Mouse (Mus musculus) thymus, adult 2 months (tissue): ENCODE data around the gene Pank4. TPM values are rescaled to one million over a fixed set of nuclear protein-coding genes. Genes with fewer than 3 reads are reported as not detected.

ENCODE experiments used
- DNase-seq: peaks from one replicate; pipeline ENCODE4 v3.0.0; 2021
- H3K27ac ChIP-seq: fragments of 200-500 bp; 2 replicates; pipeline ENCODE4 v1.5.1; 2012; ENCODE audit warnings: low read length, control low read depth; ENCODE audit not compliant: control insufficient read depth, insufficient read depth
- H3K27me3 ChIP-seq: fragments of 200-500 bp; 2 replicates; pipeline ENCODE4 v1.6.1; 2012; ENCODE audit warnings: mild to moderate bottlenecking, low read length, moderate library complexity, mixed read lengths; ENCODE audit not compliant: control insufficient read depth, insufficient read depth
- H3K36me3 ChIP-seq: fragments of 200-500 bp; 2 replicates; pipeline ENCODE4 v1.6.1; 2012; ENCODE audit warnings: mild to moderate bottlenecking, low read length, moderate library complexity; ENCODE audit not compliant: control insufficient read depth, insufficient read depth
- H3K4me1 ChIP-seq: fragments of 200-500 bp; replicated peaks from 2 replicates; pipeline ENCODE4 v1.6.1; 2012; ENCODE audit warnings: low read length; ENCODE audit not compliant: control insufficient read depth, insufficient read depth
- H3K4me3 ChIP-seq: fragments of 200-500 bp; 2 replicates; pipeline ENCODE4 v1.5.1; 2012; ENCODE audit warnings: mild to moderate bottlenecking, low read length, control low read depth, moderate library complexity; ENCODE audit not compliant: control insufficient read depth, insufficient read depth
- CTCF ChIP-seq: fragments of 200-500 bp; IDR thresholded peaks from 2 replicates; pipeline ENCODE4 v1.5.1; 2012; ENCODE audit warnings: mild to moderate bottlenecking, control low read depth, low read length, moderate library complexity, borderline replicate concordance; ENCODE audit not compliant: control insufficient read depth, poor library complexity, insufficient read depth; ENCODE audit errors: extremely low read depth
- POLR2A ChIP-seq: fragments of 200-500 bp; IDR thresholded peaks from 2 replicates; pipeline ENCODE4 v1.6.1; 2012; ENCODE audit warnings: mild to moderate bottlenecking, low read length, control low read depth, moderate library complexity; ENCODE audit not compliant: control insufficient read depth, poor library complexity, insufficient read depth; ENCODE audit errors: extremely low read depth
- WGBS: fragments of 180-500 bp; shearing (Covaris S2); methylation state at CpG from one replicate; pipeline ENCODE4 v1.1.7; 2018; 5-methylcytosine and 5-hydroxymethylcytosine counted together
- polyA plus RNA-seq: library from polyadenylated mRNA; depleted of rRNA; stranded (reverse); fragments of >200 nt; gene quantifications from 2 replicates; pipeline ENCODE4 v1.2.3, GENCODE M21; 2012

Pank4 gene
- polyA plus RNA-seq, 1 experiment = 155 TPM

GRCm38 (mm10) chr4:154964581-154965235 is 785 bp downstream of the Pank4 start:
- TF ChIP-seq POLR2A (no peak), CTCF (no peak)
- 1% methylated on average over 36 of the region's 36 CpGs for WGBS
- H3K4me3 ChIP-seq = peak overlapping the region; percentile 69
- H3K4me1 ChIP-seq = peaks cover 52% of the 10 kb centered on the region
- peaks cover 6% of the 10 kb centered on the region for H3K36me3 ChIP-seq
- peak overlapping the region; percentile 46 for H3K27ac ChIP-seq
- H3K27me3 ChIP-seq = no peaks in the 10 kb centered on the region; the same call in 1 of the 2 replicates
- DNase-seq = peak; percentile 56

GRCm38 (mm10) chr4:154965856-154966255 is 1.9 kb downstream of the Pank4 start:
- H3K4me3 ChIP-seq = no peak overlapping the region
- H3K27ac ChIP-seq = no peak overlapping the region
- no peak for TF ChIP-seq POLR2A
- no peak for TF ChIP-seq CTCF
- peaks cover 43% of the 10 kb centered on the region for H3K4me1 ChIP-seq
- 91% methylated on average over 3 of the region's 3 CpGs for WGBS
- DNase-seq = no peak
- H3K27me3 ChIP-seq = no peaks in the 10 kb centered on the region; the same call in 1 of the 2 replicates
- peaks cover 18% of the 10 kb centered on the region for H3K36me3 ChIP-seq

GRCm38 (mm10) chr4:154967173-154967572 is 3.2 kb downstream of the Pank4 start:
- TF ChIP-seq POLR2A (no peak), CTCF (no peak; the same call in 1 of the 2 replicates)
- 83% methylated on average over 5 of the region's 5 CpGs for WGBS
- Histone ChIP-seq H3K4me1 (peaks cover 31% of the 10 kb centered on the region), H3K4me3 (no peak overlapping the region), H3K27ac (no peak overlapping the region), H3K27me3 (no peaks in the 10 kb centered on the region), H3K36me3 (peaks cover 31% of the 10 kb centered on the region)
- peak; percentile 73 for DNase-seq

- Histone ChIP-seq H3K27ac (no peak overlapping the region), H3K4me3 (no peak overlapping the region), H3K27me3 (no peaks in the 10 kb centered on the region), H3K36me3 (peaks cover 84% of the 10 kb centered on the region), H3K4me1 (no peaks in the 10 kb centered on the region)
- DNase-seq = no peak
- 96% methylated on average over 12 of the region's 12 CpGs for WGBS
- TF ChIP-seq CTCF (no peak), POLR2A (no peak)
These were observed 8.6 kb downstream of the Pank4 start for GRCm38 (mm10) chr4:154972546-154972945.

- Histone ChIP-seq H3K4me3 (no peak overlapping the region), H3K36me3 (peaks cover 97% of the 10 kb centered on the region), H3K4me1 (no peaks in the 10 kb centered on the region), H3K27ac (no peak overlapping the region), H3K27me3 (no peaks in the 10 kb centered on the region)
- WGBS = 96% methylated on average over 11 of the region's 11 CpGs
- no peak for TF ChIP-seq POLR2A
- DNase-seq = no peak
These were observed 10.3 kb downstream of the Pank4 start for GRCm38 (mm10) chr4:154974163-154974611.

GRCm38 (mm10) chr4:154980110-154980509 is 16.2 kb downstream of the Pank4 start:
- Histone ChIP-seq H3K36me3 (peaks cover 55% of the 10 kb centered on the region), H3K4me3 (no peak overlapping the region), H3K27me3 (no peaks in the 10 kb centered on the region), H3K4me1 (no peaks in the 10 kb centered on the region), H3K27ac (no peak overlapping the region)
- DNase-seq = peak; percentile 27
- WGBS = 97% methylated on average over 4 of the region's 4 CpGs
- TF ChIP-seq POLR2A (no peak), CTCF (no peak; the same call in 1 of the 2 replicates)

GRCm38 (mm10) chr4:154981076-154981475 is 17.2 kb downstream of the Pank4 start:
- DNase-seq = no peak
- H3K27ac ChIP-seq = no peak overlapping the region
- H3K4me3 ChIP-seq = no peak overlapping the region
- WGBS = 96% methylated on average over 6 of the region's 6 CpGs
- no peaks in the 10 kb centered on the region for H3K27me3 ChIP-seq
- TF ChIP-seq CTCF = no peak
- no peak for TF ChIP-seq POLR2A
- H3K36me3 ChIP-seq = peaks cover 46% of the 10 kb centered on the region
- H3K4me1 ChIP-seq = no peaks in the 10 kb centered on the region; the same call in 1 of the 2 replicates
